Mouse (Mus musculus) thymus, postnatal 4 days (tissue): ENCODE measurements around the gene Exosc2.
A peak's percentile ranks its signal among the peaks of the same experiment; 100 is the strongest.

Experiments used
- DNase-seq: peaks from one replicate; pipeline ENCODE4 v3.0.0; 2021

The Exosc2 gene

DNA sequence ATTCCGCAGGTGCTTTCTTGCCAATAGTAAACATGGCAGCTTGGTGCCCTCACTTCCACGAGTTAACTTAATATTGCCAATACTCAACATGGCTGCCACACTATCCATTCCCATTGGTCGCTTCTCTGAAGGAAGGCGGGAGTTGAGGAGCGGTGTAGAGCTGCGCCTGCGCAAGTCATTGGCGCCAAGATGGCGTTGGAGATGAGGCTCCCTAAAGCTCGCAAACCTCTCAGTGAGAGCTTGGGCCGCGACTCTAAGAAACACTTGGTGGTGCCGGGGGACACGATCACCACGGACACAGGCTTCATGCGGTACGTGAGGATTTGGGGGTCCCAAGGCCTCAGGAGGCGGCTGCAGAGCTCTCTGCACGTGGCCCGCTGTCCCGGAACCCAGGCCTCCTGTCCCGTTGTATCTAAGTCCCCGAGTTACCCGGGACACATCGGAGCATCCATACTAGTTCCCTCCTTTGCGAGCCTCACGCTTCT is at the start of gene Exosc2:
TSS of gene Exosc2 (plus strand) at position 165 of the 485 bp plus-strand sequence.
- peak; percentile 89 for DNase-seq

DNA sequence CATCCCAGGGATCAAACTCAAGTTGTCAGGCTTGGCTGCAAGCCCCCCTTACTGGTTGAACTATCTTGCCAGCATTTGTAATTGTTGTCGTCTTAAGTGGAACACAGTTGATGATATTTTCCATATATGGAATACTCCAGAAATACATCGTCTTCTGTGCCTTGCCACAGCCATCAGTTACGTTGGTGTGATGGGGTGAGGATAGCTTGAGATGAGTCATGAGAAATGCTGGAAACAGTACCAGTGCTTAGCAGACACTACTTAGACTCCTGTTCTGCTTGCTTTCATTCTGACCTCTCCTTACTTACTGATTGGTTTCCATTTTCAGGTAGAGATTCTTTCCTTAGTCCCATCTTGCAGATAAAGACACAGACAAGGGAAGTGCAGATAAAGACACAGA is 37.0 kb upstream of the Exosc2 start:
- DNase-seq: no peak

DNA sequence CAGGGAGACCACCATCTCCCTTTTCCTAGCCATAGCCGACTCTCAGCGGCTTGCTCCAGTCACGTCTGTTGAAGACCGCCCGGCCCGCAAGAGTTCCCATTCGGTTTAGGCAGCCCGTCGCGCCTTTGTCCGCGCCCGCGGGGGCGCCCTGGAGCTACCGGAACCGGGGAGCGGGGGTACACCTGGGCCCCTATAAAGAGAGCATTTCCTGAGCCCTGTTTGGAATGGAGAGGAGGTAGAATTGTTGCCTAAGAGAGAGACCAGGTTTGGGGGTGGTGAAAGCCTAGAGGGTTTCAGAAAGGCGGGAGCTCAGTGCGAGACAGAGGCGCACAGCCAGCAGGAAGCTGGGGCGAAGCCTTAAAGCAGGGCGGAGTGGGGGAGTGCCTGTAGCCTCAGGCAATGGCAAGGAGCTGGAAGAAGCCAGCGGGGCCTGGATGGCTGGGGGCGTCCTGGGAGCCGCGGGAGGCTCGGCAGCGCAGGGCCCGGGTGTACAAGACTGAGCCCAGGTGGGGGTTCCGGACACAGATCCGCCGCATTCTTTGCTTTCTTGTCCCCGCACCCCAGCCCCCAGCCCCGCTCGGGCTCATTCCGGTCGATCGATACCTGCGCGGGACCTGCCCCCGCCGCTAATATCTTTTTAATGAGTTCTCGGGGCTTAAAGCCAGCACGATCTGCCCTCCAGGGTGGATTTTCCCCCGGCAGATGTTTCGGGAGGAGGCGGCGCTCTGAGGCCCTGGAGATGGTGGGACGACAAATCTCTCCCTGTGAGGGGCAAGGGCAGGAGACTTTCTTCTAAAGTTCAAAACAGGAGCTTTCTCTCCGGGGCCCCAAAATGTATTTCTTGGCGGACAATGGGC is 35.0 kb upstream of the Exosc2 start:
- peak; percentile 53 for DNase-seq

DNA sequence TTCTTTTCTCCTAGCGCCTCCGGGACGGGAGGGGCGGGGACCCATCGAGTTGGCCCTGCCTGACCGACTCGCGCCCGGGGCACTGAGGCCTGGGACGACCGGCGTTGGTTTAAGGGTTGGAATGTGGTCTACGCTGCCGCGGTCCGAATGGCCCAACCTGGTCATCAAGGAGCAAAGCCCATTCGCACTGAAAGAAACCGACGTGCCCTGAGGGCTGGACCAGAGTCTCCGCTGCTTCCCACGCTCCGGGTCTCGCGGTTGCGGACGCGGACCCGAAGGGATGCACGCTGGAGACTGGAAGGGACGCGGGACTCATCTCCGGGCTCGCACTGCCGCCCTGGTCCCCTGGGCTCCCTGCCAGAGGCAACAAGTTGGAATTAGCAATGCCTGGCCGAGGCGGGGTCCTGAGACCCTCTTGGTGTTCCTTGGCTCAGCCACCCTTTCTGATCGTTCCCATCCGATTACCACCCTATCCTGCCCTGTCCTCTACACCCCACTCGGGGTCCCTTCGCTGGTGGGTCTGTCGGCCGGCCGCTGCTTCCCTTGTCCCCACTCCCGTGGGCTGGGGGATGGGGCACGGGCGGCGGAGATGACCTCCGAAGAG is 34.3 kb upstream of the Exosc2 start:
- peak; percentile 18 for DNase-seq

DNA sequence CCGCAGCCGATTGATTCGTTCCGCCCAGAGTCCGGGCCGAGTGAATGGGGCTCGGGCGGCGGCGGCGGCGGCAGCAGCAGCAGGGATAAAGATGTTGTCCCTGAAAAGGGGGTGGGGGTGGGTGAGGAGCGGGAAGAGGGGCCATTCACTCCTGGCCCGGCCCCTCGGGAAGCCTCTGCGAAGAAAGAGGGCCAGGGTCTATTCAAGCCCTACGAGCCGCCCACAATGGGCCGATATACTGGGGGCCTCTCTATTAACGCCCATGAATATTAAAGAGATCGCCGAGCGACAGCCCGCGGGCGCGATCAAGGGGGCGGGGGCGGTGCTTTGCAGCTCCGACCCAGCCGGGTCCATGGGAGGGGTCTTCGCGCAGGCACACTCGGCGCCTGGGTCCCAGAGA is 33.8 kb upstream of the Exosc2 start:
- DNase-seq: no peak

DNA sequence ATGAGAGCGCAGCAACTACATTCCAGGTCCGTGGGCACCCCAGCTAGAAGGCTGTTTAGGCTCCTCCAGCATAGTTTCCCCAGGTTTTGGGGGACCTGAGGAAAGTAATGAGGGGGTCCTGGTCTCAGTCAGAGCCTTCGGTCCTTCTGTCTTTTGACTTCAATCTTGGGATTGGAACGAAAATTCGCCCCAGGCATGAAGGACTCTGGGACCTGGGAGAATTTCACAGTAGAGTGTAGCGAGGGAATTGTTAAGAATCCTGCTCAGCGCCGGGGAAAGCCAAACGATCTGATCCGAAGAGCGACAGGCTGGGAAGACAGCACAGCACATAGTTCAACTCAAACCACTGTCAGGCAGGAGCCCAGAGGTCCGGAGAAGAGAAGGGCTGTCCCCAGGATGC is 33.2 kb upstream of the Exosc2 start:
- no peak for DNase-seq

DNA sequence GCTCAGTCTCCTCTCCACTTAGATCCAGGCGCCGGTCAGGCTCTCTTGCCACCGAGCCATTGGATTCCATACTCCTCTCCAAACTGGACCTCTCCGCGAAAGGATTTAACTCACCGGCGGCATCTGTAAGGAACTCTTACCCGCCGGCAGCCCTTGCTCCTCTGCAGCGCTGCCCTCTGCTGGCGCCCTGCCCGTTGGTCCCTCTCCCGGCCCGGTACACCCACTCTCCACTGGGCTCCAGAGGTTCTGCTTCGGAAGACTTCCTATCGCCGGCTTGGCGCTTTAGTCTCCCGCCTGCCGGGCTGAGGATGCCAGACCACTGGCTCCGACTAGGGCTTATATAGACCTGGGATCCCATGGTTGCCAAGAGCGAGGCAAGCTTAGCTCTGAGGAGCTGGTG is 32.7 kb upstream of the Exosc2 start:
- peak; percentile 68 for DNase-seq

DNA sequence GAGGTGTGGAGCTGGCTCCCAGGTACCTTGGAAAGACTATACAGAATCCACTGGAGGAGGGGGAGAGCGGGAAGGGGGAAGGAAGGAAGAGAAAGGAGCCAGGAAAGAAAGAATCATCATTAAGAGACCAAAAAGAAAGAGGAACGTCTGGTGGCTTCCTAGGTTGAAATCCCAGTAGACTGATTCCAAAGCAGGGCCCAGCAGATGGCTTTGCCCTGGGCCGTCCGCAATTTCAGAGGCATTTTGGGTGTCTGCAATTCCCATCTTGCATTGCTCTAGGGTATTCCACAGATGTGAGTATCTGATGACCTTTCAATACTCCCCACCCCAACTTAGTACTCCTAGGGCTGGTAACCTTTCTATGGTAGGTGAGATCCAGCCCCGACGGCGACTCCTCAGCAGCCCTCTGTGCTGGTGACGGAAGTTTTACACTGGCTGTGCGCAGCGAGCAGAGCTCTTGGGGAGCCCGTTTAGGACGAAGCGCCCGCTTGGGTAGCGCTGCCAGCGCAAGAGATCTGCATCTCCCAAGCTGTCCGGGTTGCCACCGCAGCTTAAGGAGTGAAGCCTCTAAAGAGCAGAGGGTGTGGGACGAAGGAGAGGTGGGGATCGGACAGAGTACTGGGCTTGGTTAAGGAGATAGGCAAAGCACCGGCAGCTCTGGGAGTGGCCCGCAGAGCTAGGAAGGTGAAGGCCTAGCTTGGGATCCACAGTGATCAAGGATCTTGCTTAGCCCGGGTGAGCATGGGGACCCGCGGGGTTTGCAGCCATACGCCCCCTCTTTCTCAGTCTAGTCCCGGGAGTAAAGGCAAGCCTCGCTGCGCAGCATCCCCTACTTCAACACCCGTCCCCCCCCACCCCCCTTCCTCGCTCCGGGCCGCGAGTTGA is 31.7 kb upstream of the Exosc2 start:
- DNase-seq: peak; percentile 26

DNA sequence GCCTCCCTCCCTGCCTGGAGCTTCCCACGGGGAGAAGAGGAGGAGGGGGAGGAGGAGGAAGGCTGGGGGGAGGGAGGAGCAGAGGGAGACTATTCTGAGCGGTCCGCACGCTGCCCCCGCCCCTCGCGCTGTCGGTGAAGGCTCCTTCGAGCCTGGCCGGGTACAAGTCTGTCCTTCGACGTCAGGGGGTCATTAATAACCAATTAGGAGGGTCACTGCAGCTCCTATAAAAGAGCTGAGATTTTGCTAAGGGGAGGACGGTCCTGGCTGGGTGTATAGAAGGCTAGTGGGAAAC is 31.1 kb upstream of the Exosc2 start:
- no peak for DNase-seq

DNA sequence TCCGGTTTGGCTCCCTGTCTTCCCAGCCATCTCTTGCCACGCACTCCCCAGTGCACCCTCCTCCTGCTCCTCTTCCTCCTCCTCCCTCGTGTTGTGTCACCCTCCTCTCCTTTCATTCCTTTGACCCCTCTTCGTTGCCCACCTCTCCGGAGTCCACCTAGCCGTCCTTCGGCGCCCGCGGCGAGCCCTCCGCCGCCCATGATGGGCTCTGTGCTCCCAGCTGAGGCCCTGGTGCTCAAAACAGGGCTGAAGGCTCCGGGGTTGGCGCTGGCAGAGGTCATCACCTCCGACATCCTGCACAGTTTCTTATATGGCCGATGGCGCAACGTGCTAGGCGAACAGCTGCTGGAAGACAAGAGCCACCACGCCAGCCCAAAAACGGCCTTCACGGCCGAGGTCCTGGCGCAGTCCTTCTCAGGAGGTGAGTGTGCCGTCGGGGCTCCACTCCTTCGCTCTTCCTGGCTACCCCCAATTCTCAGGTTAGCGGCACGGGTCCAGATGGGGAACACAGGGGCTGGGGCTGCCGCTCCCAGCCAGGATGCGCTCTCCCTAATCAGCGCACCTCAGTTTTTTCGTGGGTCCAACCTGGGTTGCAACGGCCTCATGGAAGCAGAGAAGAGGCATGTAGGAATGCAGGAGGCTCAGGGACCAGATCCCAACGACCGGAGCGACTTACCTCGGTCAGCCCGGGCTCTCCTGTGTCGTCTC is 30.5 kb upstream of the Exosc2 start, which contains the start of gene Prdm12:
TSS of gene Prdm12 (plus strand) at position 137 of the 708 bp plus-strand sequence.
- no peak for DNase-seq

DNA sequence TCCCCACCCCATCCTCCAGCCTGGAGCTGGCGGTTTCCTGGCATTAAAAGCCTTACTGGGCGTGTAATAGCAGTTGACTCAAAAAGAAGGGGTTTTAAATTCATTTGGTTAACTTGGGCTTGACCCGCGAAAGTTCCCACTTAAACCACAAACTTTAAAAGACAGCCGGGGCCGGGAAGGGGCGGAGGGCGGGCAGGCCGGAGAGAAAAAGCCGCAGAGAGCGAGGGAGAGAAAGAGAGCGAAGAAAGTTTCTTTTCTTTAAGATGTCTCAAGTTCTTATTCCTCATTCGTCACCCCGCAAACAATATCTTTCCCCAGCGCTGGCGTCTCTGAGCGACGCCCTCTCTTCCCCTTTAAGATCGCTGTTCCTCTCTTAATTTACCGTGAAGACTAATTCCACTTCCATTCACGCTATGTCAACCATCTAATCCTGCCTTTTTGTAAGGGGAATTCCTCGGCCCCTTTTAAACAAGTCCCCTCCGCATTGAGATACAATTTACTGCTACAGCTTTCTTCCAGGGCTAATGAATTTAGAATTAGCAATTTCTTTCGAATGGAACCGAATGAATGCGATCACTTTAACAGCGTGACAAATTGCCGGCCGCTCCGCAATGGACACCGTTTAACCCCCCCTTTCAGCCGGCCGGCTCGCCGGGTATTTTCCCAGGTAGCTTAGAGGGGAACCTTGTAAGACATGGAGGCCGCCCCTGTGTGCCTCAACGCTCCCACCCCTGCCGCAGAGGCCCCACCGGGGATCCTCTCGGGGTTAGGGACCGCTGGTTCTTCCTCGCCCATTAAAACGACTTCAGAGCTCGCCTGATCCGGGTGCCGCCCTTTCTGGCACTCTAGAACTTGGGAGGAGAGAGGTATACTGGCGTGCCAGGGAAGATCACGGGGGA is 29.7 kb upstream of the Exosc2 start:
- no peak for DNase-seq

DNA sequence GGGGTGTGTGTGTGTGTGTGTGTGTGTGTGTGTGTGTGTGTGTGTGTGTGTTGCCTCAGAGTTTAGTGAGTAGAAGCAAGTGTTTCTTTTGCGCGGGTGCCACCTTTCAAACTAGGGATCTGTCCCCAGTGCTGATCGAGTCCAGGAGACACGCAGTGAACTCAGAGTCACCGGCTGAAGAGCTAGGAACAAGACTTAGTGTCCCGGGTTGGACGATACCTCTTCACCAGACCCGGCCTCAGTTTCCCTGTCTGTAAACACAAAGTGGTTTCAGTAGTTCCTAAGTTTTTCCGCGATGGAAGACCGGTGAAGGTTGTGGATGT is 29.0 kb upstream of the Exosc2 start:
- no peak for DNase-seq

DNA sequence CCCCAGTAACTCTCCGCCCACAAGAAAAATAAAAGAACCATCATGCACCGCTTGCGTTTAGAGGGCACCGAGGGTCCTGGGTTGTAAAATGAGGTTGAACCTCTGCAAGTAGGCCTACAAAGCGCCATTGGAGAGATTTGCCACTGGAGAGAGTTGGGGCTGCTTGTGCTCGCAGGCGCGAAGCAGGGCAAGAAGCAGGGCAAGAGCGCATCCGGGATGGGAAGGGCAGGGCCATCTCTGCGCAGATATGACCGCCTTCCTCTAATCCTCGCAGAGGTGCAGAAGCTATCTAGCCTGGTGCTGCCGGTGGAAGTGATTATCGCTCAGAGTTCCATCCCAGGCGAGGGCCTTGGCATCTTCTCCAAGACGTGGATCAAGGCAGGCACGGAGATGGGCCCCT is 28.6 kb upstream of the Exosc2 start:
- no peak for DNase-seq

DNA sequence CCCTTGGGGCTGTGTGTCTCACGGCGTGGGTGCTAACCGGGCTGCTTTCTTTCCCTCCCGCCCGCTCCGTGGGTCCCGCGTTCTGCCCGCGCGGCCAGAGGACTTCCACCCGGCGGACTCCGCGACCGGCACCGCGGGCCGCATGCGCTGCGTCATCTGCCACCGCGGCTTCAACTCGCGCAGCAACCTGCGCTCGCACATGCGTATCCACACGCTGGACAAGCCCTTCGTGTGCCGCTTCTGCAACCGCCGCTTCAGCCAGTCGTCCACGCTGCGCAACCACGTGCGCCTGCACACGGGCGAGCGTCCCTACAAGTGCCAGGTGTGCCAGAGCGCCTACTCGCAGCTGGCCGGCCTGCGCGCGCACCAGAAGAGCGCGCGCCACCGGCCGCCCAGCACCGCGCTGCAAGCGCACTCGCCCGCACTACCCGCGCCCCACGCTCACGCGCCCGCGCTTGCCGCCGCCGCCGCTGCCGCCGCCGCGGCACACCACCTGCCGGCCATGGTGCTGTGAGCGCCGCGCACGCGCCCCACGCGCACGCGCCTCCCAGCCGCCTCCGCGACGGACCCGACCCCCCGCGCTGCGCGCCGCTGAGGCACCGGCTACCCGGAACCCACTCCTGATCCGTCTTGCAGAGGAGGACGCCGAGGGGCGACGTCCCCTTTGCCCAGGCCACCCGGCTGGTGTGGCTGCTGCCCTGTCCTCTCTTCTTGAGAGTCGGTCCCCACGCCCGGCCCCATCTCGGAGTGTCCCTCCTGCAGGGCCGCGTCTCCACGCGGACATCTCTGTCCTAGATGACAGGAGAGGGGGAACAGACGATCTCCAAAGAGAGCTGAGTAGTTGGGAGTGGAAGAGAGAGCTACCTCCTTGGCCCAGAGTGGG is 16.3 kb upstream of the Exosc2 start:
- DNase-seq: peak; percentile 71

DNA sequence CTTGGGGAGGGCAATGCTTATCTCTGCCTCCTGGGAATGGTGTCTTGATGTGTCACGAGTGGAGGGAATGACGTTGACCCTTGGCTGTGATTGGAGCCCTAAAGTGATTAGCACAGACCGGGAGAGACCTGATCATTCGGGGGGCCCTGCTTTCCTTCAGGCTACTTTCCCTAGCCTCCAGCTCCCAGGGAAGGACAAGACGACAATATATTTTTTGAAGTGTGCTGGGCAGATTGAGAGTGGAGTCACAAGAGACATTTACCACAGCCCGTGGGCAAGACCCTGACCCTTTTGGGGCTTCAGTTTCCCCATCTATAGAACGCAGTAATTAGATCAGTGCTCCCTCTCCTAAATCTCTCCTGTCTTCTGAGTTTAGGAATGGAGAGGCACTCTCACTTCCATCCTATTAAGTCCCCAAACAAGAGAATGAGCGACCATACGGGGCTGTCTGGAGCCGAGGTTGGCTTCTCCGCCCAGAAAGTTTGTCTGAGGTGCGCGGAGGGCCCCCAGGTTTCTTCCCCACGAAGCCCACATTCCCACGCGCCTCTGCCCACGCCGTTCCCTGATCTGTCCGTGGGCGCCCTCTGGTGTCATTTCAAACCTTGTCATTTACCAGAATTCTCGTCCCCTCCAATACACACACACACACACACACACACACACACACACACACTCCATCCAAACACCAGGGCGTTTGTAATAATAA is 15.5 kb upstream of the Exosc2 start:
- peak; percentile 82 for DNase-seq

DNA sequence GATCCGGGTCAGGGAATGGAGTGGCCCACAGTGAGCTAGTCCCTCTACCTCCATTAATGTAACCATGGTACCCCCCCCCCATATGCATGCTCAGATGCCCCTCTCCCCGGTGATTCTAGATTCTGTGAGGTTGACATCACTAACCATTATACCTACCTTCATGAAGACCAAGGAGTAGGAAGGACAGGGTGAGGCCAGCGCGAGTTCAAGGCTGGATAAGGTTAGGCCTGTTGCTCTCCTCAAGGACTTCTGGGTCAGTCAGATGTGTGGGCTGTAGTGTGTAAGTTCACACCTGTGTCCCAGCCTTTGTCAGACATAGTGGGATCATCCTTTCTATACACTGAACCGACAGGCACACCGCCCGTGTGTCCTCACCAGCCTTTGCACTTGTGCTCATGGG is 14.1 kb upstream of the Exosc2 start:
- DNase-seq: no peak

DNA sequence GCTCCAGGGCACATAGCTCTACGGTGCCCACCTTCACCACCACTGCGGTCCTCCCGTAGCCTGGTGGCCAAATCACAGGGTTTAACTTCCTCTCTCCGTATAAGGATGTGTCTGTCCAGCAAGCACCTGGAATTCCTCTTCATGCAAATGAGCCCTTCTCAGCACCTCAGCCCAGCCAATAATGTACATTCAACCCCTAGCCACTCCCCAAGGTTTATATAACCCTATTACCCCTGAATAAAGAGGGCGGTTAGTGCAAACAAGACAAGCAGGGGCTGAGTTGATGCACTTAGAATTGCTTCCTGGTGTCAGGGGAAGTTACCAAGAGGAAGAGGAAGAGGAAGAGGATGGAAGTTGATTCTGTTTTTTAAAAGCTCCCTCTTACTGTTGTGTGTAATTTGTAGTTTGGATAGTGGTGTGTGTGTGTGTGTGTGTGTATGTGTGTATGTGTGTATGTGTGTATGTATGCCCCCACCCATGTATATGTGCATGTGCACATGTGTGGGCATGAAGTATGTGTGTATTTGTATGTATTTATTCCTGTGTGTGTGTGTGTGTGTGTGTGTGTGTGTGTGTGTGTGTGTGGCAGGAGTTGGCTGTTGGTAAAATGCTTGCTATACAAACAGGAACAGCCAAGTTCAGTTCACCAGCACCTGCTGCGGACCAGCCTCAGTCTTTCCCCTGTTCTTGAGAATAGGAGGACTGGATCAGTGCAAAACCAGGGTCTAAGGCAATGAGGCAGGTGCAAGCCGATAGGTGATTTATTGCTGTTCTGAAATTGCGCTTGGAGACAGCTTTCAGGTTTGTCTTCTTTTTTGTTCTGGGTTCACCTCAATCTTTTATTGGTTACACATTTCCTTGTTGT is 7.3 kb upstream of the Exosc2 start:
- no peak for DNase-seq

DNA sequence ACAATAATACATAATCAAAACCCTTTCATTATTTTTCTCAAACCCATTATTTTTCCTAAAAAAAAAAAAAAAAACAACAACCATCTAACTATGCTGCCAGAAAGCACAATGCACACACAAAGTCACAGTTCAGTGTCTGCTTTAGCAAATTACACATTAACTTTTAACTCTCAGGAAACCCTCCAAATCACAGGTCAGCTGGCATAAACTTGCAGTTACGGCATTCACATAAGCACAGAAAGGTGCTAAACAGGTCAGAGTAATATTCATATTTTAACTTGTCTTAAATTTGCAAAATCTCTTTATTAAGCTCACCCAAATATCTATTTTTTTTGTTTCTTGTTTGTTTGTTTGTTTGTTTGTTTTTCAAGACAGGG is 6.7 kb upstream of the Exosc2 start:
- DNase-seq: no peak

DNA sequence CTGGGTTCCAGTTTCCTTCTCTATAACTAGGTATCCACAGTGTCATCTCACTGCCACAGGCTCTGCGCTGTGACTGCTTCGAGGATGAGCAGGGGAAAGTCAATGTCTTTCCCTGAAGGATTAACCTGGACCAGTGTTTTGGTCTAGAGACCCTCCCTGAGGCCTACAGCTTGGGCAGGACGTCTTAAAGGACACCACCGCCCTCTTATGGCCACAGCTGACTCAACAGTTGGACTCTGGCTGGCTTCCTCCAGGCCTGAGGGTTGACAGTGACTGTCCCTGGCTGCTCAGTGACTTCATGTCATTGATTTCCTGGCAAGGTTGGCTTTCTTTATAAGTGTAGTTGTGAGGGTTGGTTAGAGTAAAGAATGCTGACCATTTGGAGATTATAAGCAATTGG is 3.2 kb upstream of the Exosc2 start:
- peak; percentile 46 for DNase-seq
